Mouse (Mus musculus) mouse trophoblast stem cell (cell line): Measurements from ENCODE around the gene Crot.
"Not testable (repeated sequence)": the region's sequence is repeated elsewhere in the genome, so short reads cannot be mapped to it uniquely, and the experiment has no call there.

Experiments
- in situ Hi-C, 2 experiments: fragments of 300-500 bp; cut with MseI, MboI; formaldehyde crosslinking; loops; 2 replicates in 1 of 2; 3 replicates in 1 of 2; pipeline ENCODE4 v1.15.1; 2025

Gene Crot

DNA sequence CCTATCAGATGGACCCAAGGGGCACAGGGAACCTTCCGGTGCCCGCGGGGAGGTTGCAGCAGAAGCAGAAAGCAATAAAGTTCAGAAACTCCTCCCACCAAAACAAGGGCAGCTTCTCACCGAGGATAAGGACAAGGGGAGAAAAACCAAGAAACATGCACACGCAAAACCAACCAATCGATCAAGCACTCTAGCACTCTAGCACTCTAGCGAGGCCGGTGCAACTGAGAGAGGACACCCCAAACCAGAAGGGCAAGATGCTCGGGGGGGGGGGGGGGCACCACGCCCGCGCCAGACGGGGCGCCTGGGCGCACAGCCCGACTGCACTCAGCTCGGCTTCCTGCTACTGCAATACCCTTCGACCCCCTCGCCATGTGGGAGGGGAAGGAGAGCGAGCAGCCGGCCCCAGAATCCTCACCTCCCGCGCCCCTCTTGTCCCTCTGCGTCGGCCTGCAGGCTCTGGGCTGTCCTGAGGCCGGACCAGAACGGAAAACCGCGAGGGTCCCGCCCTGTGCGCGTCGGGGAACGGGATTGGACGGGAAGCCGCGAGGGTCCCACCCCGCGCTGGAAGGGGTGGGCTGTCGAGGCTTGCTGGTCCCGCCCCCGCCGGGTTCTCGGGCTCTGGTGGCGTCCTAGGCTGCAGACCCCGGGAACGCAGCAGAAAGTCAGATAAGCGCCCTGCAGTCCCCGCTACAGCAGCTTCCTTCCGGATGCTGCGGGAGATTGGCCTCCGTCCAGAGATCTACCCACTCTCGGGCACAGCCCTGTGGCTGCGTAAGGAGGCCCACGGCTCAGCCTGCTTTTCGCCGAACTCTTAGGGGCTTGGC, at the start of gene Crot:
Crot (minus strand) TSS at position 639 of the 827 bp plus-strand sequence.
- in situ Hi-C loops = no loop called here

DNA sequence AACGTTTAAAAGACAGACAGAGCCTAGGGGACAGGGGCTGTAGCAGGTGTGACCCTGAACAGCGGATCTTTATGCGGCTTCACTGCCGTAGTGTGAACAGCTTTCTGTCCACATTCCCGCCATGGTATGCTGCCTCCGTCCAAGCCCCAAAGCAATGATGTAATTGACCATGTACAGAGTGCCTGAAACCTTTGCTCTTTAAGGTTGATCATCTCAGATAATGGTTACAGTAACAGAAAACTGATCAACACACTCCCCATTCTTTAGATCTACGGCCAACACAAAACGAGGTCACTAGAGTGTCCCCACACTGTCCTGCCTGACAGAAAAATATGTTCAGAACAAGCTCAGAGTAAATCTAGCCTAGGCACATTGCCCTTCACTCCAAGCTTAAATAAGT, 48.8 kb upstream of the Crot start:
- in situ Hi-C loops = loop anchor here in 1 of 2 experiments (10.0 kb wide), 1 partner anchor 101 kb away; no protein-coding TSS in a partner anchor

DNA sequence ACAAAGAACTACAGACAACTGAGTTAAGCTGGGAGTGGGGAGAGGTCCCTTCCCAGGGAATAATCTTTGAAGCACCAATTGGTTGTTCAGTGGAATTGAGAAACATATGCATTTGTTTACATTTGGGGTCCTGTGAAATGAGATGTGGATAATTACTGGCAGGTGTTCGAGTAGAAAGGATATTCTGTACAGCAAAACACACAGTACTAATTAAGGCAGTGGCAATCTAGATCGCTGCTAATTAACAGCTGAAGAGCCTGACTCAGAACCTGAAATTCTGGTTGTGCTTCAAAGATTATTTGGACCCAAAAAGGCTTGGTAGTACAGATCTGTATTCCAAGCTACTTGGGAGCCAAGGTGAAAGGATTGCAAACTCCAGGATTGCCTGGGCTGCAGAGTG, 47.7 kb upstream of the Crot start:
- in situ Hi-C loops = loop anchor here in 1 of 2 experiments (10.0 kb wide), 1 partner anchor 100 kb away; no protein-coding TSS in a partner anchor

DNA sequence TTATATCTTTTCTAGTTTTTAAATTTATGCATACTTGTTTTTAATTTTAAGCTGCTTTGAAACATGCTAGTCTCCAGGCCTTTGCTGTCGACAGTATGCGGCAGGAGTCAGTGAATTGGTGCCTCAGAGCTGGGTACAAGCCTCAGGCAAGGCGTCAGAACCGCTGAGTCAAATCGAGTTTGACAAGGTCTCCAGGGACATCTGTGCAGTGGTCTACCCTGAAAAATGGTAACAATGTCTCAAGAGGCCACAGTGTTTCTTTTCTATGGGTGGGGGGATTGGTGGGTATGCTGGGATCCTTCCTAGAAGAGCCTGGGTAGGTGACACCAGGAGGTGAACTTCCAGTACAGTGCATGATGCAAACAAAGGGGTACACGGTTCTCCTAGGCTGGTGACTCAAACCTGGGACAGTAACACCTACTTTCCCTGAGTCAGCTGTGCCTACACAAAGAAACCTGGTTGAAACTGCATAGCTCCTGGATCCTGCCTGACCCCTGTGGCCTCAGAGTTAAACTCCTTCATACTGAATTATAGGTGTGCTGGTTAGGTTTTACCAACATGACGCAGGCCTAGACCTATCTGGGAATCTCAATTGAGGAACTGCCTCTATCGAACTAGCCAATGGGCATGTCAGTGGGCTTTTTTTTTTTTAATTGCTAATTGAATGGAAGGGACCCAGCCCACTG, 46.6 kb upstream of the Crot start:
- in situ Hi-C loops = loop anchor here in 1 of 2 experiments (10.0 kb wide), 1 partner anchor 99 kb away; no protein-coding TSS in a partner anchor

DNA sequence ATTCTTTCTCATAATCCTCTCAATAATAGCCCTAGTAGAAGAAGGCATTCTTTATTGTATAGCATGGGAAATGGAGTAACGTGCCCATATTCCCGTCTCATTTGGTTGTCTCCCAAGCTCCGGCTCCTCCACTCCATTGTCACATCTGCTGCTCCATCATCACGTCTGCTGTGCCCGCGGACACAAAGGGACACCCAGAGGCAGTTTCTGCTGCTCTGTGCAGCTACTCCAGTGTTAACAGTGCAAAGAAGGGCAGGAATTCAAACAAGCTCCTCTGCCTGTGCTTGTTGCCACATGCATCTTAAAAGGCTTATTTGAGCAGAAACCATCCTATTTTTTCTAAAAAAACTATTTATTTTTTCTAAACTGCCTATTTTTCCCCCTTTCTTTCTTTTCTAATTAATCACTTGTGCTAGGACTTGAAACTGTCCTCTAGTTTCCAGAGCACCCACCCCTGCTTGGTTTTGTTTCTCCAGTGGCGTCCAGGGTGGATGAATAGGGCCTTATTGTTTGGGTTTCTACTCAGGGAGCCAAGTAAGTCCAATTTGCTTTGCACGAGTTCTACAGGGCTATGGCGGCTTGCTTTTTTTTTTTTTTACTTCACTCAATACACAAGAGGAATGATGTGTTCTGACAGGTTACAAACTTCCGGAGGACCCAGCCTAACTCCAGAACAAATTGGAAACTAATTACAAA, 45.7 kb upstream of the Crot start:
- in situ Hi-C loops = loop anchor here in 1 of 2 experiments (10.0 kb wide), 1 partner anchor 98 kb away; no protein-coding TSS in a partner anchor

DNA sequence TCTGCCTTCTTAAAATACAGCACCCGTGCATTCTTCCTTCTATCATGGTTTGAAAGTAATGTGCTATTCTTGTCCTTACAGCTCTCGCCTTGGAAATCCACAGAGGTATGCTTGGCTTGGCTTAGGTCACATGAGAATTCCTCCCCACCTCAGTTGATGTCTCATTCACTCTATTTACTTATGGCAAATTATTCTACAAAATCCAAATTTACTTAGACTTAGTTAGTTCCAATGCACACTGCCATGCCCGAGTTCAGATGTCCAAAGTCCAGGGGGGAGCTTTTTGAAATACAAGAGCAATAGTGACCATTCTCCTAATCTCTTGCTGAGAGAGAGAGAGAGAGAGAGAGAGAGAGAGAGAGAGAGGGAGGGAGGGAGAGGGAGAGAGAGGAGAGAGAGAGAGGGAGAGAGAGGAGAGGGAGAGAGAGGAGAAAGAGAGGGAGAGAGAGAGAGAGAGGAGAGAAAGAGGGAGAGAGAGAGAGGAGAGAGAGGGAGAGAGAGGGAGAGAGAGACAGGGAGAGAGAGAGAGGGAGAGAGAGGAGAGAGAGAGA, 43.6 kb upstream of the Crot start:
- in situ Hi-C loops = loop anchor here in 1 of 2 experiments (10.0 kb wide), 1 partner anchor 96 kb away; no protein-coding TSS in a partner anchor

DNA sequence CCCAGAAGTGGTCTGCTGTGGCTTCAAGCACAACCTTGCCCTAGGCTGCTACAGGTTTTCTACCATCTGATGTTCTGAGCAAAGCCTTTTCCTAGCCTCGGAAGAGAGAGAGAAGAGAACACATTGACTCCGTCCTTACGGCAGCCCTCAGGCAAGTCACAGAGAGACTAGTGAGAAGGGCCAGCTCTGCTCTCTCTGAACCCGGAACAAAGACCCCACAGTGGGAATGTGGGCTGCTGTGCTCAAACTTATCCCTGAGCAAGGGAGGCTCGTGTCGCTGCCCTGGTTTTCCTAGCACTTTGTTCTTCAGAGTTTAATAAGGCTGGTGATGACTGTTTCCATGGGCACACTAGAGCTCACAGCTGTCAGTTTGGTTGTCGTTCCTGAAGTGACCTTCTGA, 42.9 kb upstream of the Crot start:
- in situ Hi-C loops = loop anchor here in 1 of 2 experiments (10.0 kb wide), 1 partner anchor 95 kb away; no protein-coding TSS in a partner anchor

DNA sequence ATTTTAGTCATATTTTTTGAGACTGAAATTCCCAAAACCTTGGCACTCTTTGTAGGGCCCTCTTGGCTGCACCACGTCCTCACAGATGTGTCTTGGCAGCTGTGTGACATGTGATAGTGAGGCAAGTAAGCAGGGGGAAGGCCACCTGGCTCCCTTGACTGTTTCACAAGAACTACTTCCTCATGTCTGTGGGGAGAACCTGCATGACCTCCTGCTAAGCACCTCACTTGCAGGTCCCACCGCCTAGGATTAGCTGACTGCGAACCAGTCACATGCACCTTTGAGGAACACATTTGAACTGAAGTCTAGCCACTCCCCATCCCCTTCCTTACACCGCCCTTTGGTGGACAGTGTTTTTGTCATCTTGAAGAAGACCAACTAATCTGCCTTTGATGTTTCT, 40.2 kb upstream of the Crot start:
- in situ Hi-C loops = no loop called here

DNA sequence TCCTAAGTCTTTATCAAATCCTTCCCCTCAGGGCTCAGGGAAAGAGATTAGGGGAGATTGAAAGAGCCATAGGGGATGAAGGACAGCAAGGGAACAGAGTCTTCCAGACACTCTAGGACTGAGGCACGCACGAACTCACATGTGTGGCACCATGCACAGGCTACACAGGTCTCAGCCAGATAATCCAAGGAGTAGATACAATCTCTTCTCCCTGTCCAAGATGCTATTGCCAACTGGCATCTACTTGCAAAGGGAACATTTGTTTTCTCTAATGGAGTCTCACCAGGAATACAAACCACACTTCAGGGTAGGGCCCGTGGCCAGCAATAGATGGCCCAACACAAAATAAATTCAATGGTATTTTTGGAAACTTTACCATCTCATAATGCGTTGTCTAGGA, 38.3 kb upstream of the Crot start:
- in situ Hi-C loops = no loop called here

DNA sequence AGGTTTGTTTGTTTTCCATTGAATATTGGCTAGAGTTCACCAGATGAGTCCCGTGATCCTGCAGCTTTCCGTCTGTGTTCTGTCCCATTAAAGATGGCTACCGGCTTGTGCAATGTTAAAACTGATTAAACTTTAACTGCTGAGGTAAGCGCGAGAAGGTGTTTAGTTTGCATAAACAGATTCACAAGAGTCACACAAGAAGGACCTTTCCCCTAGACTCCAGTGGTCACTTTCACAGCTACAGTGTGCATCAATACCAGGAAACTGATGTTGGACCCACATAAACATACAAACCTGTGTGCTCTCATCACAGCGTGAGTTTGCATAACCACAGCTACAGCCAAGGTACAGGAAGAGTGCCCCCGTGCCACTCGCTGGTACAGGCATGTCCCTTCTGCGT, 37.4 kb upstream of the Crot start:
- in situ Hi-C loops = no loop called here

DNA sequence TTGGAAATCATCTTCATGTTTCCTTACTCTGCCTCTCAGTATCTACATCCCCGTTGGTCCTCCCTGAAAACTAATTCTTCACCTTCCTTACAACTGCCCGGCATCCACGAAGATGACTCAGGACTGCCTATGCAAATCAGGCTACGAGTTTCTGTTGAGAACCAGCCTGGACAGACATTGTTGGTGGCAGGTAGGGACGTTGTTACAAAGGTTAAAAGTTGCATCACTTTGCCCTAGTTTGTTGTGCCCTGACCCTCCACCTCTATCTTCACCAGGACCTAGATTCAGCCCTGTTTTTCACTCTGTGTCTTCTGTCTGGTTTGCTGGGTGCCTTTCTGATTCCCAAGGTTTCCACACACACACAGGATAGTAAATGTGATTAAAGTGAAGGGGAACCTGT, 36.7 kb upstream of the Crot start:
- in situ Hi-C loops = no loop called here

DNA sequence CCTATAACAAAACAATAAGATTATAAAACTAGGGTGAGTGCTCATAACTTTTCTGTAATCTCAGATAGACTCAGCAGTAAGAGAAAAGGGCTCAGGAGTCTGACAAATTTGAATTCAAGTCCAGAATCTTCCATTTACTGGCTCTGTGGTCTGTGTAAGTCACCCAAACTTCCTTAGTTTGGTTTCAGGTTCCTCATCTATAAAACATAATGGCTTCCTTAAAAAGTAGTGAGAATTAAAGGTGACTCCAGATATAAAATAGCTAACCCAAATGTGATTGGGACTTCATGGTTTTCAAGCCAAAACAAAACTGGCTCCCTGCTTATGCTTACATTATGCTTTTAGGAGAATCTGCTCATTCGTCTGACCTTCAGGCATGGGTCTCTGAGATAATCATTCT, 35.5 kb upstream of the Crot start:
- in situ Hi-C loops = no loop called here

DNA sequence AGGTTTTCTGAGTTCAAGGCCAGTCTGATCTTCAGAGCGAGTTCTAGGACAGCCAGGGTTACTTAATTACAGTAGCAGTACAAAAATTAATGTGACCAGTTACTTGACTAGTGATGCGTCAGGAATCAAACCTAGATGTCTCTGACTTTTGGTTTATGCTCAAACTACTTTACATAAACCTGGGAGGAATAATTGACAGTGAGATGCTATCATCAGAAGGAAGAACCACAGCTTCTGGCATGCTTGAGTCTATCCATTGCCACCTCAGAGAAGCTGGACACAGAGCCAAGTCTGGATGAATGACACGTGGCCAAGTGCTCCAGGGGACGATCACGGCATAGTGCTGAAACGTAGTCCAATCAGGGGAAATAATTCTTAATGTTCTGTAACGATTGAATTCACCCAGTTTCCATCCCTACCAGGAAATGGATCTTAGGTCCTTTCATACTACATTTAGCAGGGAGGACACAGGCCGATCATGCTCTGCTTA, 35.0 kb upstream of the Crot start:
- in situ Hi-C loops = no loop called here

DNA sequence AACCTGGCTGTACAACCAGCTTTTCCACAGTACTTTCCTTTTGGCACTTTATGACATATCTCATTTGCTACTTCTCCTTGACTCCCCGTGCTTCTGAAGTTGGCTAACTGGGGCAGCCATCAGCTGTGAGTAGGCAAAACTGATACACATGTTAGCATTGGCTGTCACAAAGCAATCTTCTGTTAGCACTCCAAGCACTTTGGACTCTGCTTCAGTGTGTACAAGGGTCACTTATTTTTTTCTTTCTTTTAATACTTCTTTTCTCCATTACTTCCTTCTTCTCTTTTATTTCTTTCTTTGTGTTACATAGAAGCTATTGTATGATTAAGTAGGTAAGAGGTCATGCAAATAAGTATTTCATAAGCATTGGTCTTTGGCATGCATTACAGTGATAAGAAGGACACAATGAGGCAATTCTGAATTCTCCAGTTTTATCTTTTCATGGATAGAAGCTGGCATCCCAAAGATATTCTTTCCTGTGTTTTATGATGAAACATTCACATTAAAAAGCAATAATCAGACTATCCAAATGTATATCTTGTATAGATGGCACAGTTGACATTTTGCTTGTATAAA, 31.2 kb upstream of the Crot start:
- in situ Hi-C loops = no loop called here

DNA sequence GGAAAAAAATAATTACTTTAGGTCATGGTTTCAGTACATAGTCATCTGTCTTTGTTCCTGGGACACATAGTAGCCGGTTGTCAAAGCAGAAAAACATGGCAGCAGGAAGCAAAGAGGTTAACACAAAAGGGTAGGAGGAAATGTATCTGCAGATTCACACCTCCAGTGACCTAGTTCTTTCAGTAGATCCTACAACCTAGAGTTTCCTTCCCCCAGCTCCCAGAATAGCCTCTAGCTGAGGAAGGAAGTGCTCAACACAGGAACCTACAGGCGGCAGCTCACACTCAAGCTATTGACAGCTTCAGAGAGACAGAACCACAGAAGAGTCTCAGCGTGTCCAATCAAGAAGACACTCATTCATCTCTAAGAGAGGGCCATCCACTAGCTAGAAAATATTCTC, 18.2 kb upstream of the Crot start:
- in situ Hi-C loops = no loop called here

DNA sequence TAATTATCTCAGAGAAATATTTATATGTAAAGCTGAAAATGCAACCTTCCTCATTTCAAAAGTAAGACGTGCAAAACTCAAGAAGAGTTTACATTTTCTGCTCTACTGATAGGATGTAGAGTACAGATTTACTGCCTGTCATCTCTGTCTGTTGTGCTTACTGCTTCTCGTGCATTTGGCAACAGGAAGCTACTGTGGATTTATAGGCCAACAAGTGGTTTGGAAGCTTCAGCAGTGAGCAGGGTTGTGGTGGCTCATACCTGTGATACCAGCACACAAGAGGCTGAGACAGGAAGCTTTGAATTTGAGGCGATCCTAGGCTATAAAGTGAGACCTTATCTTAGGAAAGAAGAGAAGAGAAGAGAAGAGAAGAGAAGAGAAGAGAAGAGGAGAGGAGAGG, 17.6 kb upstream of the Crot start:
- in situ Hi-C loops = no loop called here

DNA sequence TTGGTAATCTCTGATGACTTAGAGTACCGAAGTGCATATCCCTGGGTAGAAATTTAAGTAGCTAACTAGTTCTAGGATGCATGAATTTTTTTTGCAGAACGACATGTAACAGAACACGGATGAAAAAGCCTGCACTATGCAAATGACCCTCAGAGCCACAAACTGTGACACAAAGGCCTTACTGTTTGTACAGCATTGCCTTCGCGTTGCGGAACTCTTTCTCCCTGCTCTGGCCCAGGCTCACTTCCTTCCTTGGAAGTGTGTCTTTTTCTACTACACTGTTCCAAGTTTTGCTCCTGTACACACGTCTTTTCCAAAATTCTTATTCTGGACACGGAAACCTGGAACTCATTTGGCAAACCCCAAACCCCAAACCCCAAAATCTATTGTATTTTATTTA, 14.2 kb upstream of the Crot start:
- in situ Hi-C loops = no loop called here

DNA sequence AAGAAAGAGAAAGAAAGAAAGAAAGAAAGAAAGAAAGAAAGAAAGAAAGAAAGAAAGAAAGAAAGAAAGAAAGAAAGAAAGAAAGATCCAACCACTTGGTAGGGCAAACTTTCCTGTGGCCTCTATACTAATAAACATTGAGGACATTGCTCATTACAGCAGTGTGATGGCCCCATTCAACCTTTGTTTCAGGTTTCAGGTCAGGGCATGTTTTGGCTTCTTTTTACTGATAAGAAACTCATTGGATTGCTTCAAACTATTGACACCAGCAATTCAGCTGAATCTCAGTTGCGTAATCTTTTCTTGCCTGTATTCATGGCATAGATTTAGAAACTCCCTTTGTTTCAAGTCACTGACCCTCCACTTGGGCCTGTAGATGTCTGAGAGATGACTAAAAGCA, 13.0 kb upstream of the Crot start:
- in situ Hi-C loops = no loop called here

DNA sequence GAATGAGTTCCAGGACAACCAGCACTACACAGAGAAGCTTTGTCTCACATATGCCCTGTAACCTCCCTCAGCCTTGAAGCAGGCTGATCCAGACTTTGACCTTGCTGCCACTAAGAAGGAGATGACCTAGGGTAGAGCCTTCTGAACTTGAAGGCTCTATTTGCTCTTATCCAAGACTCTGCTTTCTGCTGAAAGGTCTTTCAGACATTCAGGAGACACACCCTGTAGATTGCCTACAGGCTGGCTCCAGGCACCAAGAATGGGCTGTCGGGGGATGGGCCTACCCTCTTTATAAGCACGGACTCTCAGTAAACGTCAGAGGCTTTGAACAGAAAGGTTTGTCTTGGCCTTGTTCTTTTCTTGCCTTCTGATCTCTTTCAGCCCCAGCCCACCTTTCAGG, 9.5 kb upstream of the Crot start:
- in situ Hi-C loops = not testable (repeated sequence)

DNA sequence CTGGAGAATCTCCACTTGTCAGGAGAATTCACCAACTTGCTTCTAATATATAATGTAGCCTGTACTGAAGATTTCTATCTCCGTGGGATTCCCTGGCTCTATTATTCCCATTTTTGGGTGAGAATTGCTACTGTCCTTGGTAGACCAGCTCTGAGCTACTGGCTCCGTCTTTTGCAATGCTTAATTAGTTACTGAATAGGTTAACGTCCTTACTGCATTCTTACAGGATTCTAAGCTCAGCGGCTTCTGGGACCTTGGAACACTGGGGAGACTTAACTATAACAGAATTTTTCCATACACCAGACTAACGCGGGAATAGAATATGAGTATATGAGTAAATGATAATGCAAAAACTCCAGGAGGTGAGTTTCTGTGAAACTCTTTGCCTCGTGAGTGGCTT, 2.9 kb upstream of the Crot start:
- in situ Hi-C loops = not testable (repeated sequence)

DNA sequence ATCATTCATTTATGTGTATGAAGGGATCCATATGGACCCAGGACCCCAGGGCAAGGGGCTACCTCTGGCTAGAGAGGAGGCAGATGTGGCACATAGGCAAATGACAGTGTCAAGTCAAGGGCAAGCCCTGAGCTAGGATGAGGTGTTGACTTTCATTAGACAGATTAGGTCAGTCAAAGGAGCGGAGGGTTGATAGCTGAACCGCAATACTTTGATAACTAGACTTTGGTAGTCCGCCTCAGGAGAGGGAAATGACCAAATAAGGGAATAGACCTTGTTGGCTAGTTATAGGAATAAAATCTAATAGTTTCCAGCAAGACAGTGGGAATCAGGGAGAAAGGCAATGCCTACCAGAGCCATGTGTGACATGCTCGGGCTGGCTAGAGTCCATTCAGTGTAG, 2.0 kb upstream of the Crot start:
- in situ Hi-C loops = no loop called here
